Mouse (Mus musculus) intestine, embryonic 14.5 days (tissue): Measurements from ENCODE around the gene Snrpg. TPM values are rescaled to one million over a fixed set of nuclear protein-coding genes. Genes with fewer than 3 reads are reported as not detected.

Experiments used
- ATAC-seq: fragments of 200-750 bp; cut with Nextera tagmentation; replicated peaks from 2 replicates; pipeline ENCODE4 v1.8.0; 2017; ENCODE audit warnings: low read depth, moderate number of reproducible peaks, moderate TSS enrichment, moderate library complexity; ENCODE audit not compliant: low FRiP score, low TSS enrichment
- DNase-seq: peaks from one replicate; pipeline ENCODE4 v3.0.0-alpha.2; 2018; ENCODE audit warnings: low spot score
- H3K27ac ChIP-seq: fragments of 300-500 bp; sonication (generic); 2 replicates; pipeline ENCODE4 v1.5.1; 2014; ENCODE audit warnings: low read depth, mild to moderate bottlenecking, control low read depth
- H3K27me3 ChIP-seq: fragments of 300-500 bp; sonication (generic); replicated peaks from 2 replicates; pipeline ENCODE4 v1.6.1; 2014; ENCODE audit warnings: low read length, control low read depth; ENCODE audit not compliant: control insufficient read depth, insufficient read depth
- H3K36me3 ChIP-seq: fragments of 300-500 bp; sonication (generic); 2 replicates; pipeline ENCODE4 v1.6.1; 2014; ENCODE audit warnings: low read length, control low read depth; ENCODE audit not compliant: control insufficient read depth, insufficient read depth
- H3K4me1 ChIP-seq: fragments of 300-500 bp; sonication (generic); replicated peaks from 2 replicates; pipeline ENCODE4 v1.6.1; 2014; ENCODE audit warnings: low read length, control low read depth, mixed read lengths; ENCODE audit not compliant: control insufficient read depth, insufficient read depth
- H3K4me2 ChIP-seq: fragments of 300-500 bp; sonication (generic); 2 replicates; pipeline ENCODE4 v1.6.1; 2014; ENCODE audit warnings: low read length
- H3K4me3 ChIP-seq: fragments of 300-500 bp; sonication (generic); 2 replicates; pipeline ENCODE4 v1.5.1; 2014; ENCODE audit warnings: low read depth, low read length, control low read depth, mixed read lengths
- H3K9ac ChIP-seq: fragments of 300-500 bp; sonication (generic); 2 replicates; pipeline ENCODE4 v1.6.1; 2014; ENCODE audit warnings: mild to moderate bottlenecking, low read length
- H3K9me3 ChIP-seq: fragments of 300-500 bp; sonication (generic); 2 replicates; pipeline ENCODE4 v1.6.1; 2016; ENCODE audit warnings: low read length, control low read depth; ENCODE audit not compliant: control insufficient read depth
- WGBS: fragments of 180-500 bp; shearing (Covaris S2); extraction: QIAGEN DNeasy Blood & Tissue Kit; methylation state at CpG from one replicate; pipeline ENCODE4 v1.1.7; 2014; 5-methylcytosine and 5-hydroxymethylcytosine counted together
- polyA plus RNA-seq: library from polyadenylated mRNA; unstranded; fragments of >200 nt; fragmentation: Nextera tagmentation; extraction: Ambion mirVana; gene quantifications from 2 replicates; pipeline ENCODE4 v1.2.1, GENCODE M21; 2014

Snrpg gene
- polyA plus RNA-seq, 1 experiment from 2014 or later = 872 TPM

GRCm38 (mm10) chr6:86385362-86386104 is 14.4 kb downstream of the Snrpg start:
- H3K4me1 ChIP-seq = no peaks in the 10 kb centered on the region
- ATAC-seq = no peak

GRCm38 (mm10) chr6:86387313-86387712 is 16.2 kb downstream of the Snrpg start:
- ATAC-seq = no peak
- Histone ChIP-seq H3K27me3 (no peaks in the 10 kb centered on the region), H3K4me1 (no peaks in the 10 kb centered on the region), H3K27ac (no peak overlapping the region), H3K4me3 (no peak overlapping the region), H3K4me2 (no peak overlapping the region), H3K9ac (no peak overlapping the region), H3K36me3 (peaks cover 71% of the 10 kb centered on the region), H3K9me3 (no peaks in the 10 kb centered on the region)
- 88% methylated on average over 12 of the region's 12 CpGs for WGBS
- DNase-seq = no peak

More at GRCm38 (mm10) chr6:86385362-86386104, 14.4 kb downstream of the Snrpg start:
- H3K27me3 ChIP-seq = no peaks in the 10 kb centered on the region
- DNase-seq = no peak
- 84% methylated on average over 5 of the region's 5 CpGs for WGBS
- no peaks in the 10 kb centered on the region for H3K9me3 ChIP-seq
- H3K36me3 ChIP-seq = peaks cover 53% of the 10 kb centered on the region
- H3K9ac ChIP-seq = no peak overlapping the region
- no peak overlapping the region for H3K4me2 ChIP-seq
- no peak overlapping the region for H3K27ac ChIP-seq
- no peak overlapping the region for H3K4me3 ChIP-seq

DNA sequence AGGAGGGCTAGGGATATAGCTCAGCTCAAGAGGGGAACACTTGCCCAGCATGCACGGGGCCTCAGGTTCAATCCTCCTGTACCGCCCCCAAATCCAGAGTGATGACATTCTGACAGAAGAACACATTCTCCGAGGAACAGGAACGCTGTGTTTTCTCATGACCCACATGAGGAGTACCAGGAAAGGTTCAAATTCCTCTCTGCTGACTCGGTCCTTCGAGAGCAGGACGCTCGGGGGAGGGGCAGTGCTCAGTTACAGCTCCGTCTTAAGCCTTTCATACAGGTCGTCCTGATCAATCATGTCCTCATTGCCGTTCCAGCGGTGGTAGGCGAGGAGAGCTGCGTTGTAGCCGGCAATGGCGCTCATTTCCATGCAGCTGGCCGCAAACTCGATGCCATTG is 17.4 kb downstream of the Snrpg start:
- Histone ChIP-seq H3K4me2 (no peak overlapping the region), H3K27ac (no peak overlapping the region), H3K9ac (no peak overlapping the region), H3K4me3 (no peak overlapping the region), H3K9me3 (no peaks in the 10 kb centered on the region), H3K4me1 (no peaks in the 10 kb centered on the region), H3K36me3 (peaks cover 75% of the 10 kb centered on the region), H3K27me3 (no peaks in the 10 kb centered on the region)
- DNase-seq = no peak
- no peak for ATAC-seq
- 75% methylated on average over 18 of the region's 18 CpGs for WGBS

- WGBS = 89% methylated on average over 5 of the region's 5 CpGs
- Histone ChIP-seq H3K27me3 (no peaks in the 10 kb centered on the region), H3K27ac (no peak overlapping the region), H3K4me2 (no peak overlapping the region), H3K36me3 (peaks cover 70% of the 10 kb centered on the region), H3K4me1 (peaks cover 13% of the 10 kb centered on the region), H3K4me3 (no peak overlapping the region), H3K9ac (no peak overlapping the region), H3K9me3 (no peaks in the 10 kb centered on the region)
- no peak for ATAC-seq
- no peak for DNase-seq
These were observed 20.2 kb downstream of the Snrpg start for GRCm38 (mm10) chr6:86391326-86391725.

- peaks cover 17% of the 10 kb centered on the region for H3K4me1 ChIP-seq
- WGBS = 91% methylated on average over 1 of the region's 1 CpGs
- no peak for DNase-seq
These were observed 22.1 kb downstream of the Snrpg start for GRCm38 (mm10) chr6:86393187-86393586.

DNA sequence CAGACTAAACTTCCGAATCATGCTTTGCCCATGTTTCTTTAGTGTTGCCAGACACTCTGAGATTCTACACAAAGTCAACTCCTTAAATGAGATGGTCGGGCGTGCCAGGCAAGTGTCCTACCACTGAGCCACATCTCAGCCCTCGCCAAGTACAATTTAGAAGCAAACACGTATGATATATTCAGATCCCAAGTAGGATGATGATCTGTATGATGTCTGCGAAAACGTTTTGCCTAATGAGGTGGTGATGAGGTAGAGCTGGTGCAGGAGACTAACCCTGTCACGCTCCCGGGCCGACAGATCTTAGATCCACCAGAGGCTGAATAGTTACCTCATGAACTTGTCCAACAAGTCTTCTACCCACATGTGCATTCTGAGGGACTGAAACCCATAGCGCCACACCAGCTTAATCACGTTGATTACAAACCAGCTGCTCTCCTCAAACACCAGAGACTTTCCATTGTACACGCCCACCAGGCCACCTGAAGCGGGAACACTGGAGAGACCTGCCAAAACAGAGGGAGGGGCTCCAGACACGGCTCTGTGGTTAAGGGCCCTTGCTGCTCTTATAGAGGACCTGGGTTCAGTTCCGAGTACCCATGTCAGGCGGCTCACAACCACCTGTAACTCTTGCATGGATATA is 23.1 kb downstream of the Snrpg start:
- peaks cover 43% of the 10 kb centered on the region for H3K36me3 ChIP-seq
- ATAC-seq (no peak), DNase-seq (no peak)
- H3K4me3 ChIP-seq = no peak overlapping the region
- peaks cover 17% of the 10 kb centered on the region for H3K4me1 ChIP-seq
- WGBS = 91% methylated on average over 17 of the region's 17 CpGs
- H3K4me2 ChIP-seq = no peak overlapping the region
- no peaks in the 10 kb centered on the region for H3K27me3 ChIP-seq
- no peaks in the 10 kb centered on the region for H3K9me3 ChIP-seq
- H3K27ac ChIP-seq = no peak overlapping the region
- H3K9ac ChIP-seq = no peak overlapping the region

More at GRCm38 (mm10) chr6:86393187-86393586, 22.1 kb downstream of the Snrpg start:
- Histone ChIP-seq H3K4me2 (no peak overlapping the region), H3K9ac (no peak overlapping the region), H3K27ac (no peak overlapping the region), H3K27me3 (no peaks in the 10 kb centered on the region), H3K4me3 (no peak overlapping the region), H3K9me3 (no peaks in the 10 kb centered on the region), H3K36me3 (peaks cover 53% of the 10 kb centered on the region)
- ATAC-seq = no peak

DNA sequence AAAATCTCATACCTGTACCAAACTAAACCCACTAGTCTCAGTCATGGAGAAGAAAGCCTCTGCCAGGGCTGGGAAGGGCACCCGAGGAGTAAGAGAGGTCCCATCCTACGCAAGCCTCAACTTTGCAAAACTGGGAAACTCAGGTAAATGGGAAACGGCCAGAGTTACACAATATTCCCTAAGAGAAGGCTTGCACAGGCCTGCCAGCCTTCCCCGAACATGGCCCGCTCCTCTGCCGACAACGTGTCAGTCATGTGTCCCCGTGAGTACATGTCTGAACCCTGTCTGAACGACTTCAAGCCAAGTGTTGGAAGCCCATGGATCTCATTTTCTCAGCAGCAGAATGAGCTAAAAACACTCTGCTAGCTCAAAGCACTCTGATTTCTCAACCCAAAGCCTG is 23.9 kb downstream of the Snrpg start:
- Histone ChIP-seq H3K9ac (no peak overlapping the region), H3K27ac (no peak overlapping the region), H3K27me3 (no peaks in the 10 kb centered on the region), H3K4me1 (peaks cover 17% of the 10 kb centered on the region), H3K9me3 (no peaks in the 10 kb centered on the region), H3K36me3 (peaks cover 36% of the 10 kb centered on the region), H3K4me2 (peak overlapping the region; percentile 89), H3K4me3 (no peak overlapping the region)
- ATAC-seq = no peak
- WGBS = 90% methylated on average over 9 of the region's 9 CpGs
- no peak for DNase-seq

GRCm38 (mm10) chr6:86395969-86396368 is 24.9 kb downstream of the Snrpg start:
- H3K36me3 ChIP-seq = peaks cover 27% of the 10 kb centered on the region
- WGBS = 35% methylated on average over 10 of the region's 10 CpGs
- DNase-seq = no peak
- H3K9ac ChIP-seq = peak overlapping the region; percentile 81
- peak overlapping the region; percentile 89 for H3K4me2 ChIP-seq
- no peak for ATAC-seq
- H3K27ac ChIP-seq = peak overlapping the region; percentile 84
- no peaks in the 10 kb centered on the region for H3K27me3 ChIP-seq
- peak overlapping the region; percentile 87 for H3K4me3 ChIP-seq
- peaks cover 18% of the 10 kb centered on the region for H3K4me1 ChIP-seq
- no peaks in the 10 kb centered on the region for H3K9me3 ChIP-seq
